Mouse (Mus musculus) kidney, adult 18-20 months (tissue): ENCODE results near the gene Tagln3.

ENCODE experiments used
- DNase-seq: peaks from one replicate; pipeline ENCODE4 v3.0.0; 2021

Tagln3 gene

DNA sequence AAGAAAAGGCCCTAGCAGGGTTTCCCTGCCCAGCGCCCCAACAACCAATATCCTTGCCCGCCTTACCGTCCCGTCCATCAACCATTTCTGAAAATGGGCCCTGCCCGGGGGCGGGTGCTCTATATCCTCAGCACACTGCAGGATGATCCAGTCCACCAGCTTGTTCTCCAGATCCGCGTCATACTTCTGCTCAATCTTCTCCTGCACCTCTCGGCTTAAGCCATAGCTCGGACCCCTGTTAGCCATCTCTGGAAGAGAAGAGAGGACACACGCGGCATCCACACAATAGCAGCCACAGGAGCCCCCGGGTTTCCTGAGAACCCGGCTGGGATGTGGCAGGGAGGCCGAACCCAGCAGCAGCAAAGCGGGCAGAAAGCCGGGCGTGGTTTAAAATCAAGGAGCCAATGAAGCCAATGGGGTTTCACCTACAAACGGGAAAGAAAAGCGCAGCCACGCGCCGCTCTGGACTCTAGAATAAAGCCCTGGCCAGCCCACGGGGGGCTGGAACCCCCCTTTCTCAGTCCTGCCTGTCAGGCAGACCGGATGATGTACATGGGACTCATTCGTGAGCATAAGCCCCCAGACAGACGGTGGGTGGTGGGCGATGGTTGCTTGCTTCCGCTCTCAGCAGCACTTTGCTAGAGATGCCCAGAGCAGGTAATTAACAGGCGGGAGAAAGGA, at the start of gene Tagln3:
TSS of gene Tagln3 (minus strand) at position 548 of the 681 bp plus-strand sequence.
- DNase-seq = no peak

GRCm38 (mm10) chr16:45770914-45771313, 46.5 kb upstream of the Tagln3 start:
- no peak for DNase-seq

GRCm38 (mm10) chr16:45767853-45768640, 43.6 kb upstream of the Tagln3 start:
- no peak for DNase-seq

GRCm38 (mm10) chr16:45767434-45767833, 43.0 kb upstream of the Tagln3 start:
- no peak for DNase-seq

GRCm38 (mm10) chr16:45765801-45766494, 41.5 kb upstream of the Tagln3 start:
- DNase-seq = no peak

DNA sequence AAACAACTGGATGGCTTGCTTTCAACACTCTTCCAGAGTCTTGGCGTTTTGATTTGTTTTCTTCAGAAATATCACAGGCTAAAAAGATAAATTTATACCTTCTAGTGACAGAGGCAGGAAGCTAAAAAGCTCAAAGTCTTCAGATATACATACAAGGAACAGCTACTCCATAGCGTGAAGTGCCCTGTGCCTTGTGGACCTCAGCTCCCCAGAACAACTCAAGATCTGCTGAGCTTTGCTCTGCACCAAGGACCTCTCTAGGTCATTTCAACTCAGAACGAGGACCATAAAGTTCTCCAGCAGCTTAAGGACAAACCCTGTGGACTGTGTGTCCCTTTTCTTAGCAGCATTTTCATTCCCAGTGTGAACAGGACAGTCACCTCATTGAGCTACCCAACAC, 40.7 kb upstream of the Tagln3 start:
- no peak for DNase-seq

DNA sequence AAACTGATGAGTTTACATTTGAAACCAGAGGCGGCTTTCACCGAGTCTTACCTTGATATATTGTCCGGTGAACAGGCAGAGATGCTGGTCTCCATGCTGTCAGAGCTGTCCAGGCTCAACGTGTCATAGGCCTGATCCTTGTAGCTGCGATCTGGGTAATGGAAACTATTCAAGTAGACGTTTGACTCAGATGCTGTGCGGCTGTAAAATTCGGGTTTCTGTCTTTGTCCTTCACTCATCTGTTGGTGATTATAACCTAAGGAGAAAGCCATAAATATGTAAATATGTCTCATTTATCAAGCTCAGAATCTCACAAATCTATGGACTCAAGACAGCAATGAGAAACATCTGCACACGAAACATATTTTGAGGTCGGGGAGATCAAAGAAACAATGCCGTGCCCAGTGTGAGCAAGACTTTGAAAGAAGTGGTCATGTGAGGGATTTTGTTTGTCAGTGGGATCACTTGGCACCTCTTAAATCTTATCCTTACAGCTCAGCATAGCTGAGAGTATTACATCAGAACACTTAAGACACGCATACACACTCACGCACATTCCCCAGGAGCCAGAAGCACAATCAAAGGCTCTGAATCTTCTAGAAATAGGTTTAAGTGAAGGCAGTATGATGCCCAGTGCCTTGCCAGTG, 38.6 kb upstream of the Tagln3 start:
- DNase-seq = no peak

GRCm38 (mm10) chr16:45761425-45761824, 37.0 kb upstream of the Tagln3 start:
- no peak for DNase-seq

DNA sequence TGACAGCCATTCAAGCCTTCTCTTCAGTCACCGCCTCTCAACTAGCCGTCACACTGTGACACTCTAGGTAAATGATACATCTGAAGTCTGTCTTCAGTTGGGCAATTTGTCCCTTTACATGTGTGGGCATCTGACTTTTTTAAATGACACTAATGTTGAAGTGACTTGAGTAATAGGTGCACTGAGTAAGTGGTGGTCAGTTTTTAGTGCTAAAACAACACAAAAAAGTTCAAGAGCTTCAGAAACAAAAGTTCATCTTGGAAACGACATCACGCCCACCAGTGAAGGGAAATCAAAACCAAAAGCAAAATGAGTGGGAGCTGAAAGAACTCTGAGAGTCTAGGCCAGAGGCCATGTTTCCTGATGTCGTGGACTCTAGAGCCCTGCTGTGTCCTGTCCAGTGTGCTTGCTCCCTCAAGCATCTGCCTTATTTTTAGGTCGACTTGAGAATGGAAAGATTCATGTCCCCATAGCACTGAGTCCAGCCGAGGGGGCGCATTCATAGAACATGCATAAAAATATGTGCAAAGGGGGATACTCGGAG, 34.4 kb upstream of the Tagln3 start:
- no peak for DNase-seq

- peak; percentile 45 for DNase-seq
These were observed 33.1 kb upstream of the Tagln3 start for GRCm38 (mm10) chr16:45757421-45758078.

- DNase-seq = no peak
These were observed 32.4 kb upstream of the Tagln3 start for GRCm38 (mm10) chr16:45756855-45757254.

DNA sequence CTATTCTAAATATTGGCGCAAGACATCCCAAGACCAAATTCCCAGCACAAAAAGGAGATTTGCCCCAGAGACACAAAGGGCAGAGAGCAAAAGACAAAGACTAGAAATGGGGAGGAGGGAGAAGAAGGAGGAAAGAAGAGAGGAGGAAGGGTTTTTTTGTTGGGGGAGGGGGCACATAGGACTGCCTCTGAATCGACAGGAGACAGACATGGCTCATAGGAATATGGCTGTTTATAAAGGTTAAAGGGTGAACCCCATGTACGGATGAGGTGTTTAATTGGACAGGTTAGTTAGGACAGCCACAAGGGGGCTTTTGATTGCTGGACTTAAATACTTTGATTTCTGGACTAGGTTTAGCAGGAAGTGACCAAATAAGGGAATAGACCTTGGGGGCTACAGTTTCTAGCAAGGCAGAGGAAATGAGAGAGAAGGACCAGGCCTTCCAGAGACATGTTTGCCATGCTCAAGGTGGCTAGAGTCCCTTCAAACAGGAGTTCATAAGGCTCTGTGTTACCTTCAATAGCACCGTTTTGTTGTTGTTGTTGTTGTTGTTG, 19.3 kb upstream of the Tagln3 start:
- DNase-seq = no peak

DNA sequence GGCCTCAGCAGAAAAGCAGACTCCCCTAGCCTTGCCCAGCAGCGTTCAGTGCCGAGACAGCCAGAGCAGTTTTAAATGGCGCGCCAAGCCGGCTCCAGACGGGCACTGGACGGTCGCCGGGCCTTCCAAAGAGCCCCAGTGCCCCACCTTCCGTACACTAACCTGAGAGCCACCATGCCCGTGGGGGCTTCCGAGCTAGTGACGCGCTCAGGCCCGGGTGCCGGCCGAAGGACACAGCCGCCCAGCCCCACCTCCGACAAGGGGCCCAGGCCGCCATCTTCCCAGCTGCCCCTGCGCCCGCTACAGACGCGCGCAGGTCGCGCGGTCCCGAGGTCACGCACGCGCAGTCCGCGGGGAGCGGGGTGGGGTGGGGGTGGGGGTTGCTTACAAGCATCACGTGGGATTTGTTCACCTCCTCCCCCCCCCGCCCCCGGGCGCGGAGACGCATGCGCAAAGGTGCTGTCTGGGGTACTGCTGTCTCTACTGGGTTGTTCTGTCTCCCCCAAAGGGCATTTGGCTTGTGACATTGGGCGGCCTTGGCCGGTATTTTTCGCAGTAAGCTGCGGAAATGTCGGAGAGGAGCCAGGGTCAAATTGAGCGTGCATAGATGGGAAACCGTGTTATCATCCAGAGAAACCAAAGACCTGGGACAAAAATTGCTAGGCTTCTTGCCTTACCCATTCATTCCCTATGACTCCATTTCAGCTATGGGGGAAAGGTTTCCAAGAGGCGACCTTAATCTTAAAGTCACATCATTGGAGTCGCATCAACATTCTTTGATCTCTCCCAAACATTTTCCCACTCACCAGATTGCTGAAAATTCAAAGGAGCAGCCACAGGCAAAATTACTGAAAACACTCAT, 18.4 kb upstream of the Tagln3 start, which contains the start of gene Abhd10:
TSS of gene Abhd10 (minus strand) at position 341 of the 862 bp plus-strand sequence.
- DNase-seq = peak; percentile 96

DNA sequence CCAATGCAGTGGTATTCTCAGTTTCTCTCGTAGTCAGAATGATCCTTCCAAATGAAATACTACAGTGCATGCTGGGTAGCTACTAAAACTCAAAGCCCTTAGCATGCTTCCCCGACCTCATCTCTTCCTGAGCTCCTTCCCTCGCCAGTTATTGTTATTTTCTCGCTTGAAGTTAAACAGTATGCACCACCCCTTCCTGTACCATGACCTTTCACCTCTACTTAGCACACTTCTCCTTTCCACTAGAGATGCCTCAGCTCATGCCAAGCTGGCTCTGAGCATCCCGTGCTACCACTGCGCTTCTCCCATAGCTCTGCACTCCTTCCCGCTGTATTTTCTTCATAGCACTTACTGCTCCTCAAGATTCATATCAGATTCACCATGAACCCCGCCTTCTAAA, 13.5 kb upstream of the Tagln3 start:
- no peak for DNase-seq

- no peak for DNase-seq
These were observed 12.3 kb upstream of the Tagln3 start for GRCm38 (mm10) chr16:45736724-45737123.

DNA sequence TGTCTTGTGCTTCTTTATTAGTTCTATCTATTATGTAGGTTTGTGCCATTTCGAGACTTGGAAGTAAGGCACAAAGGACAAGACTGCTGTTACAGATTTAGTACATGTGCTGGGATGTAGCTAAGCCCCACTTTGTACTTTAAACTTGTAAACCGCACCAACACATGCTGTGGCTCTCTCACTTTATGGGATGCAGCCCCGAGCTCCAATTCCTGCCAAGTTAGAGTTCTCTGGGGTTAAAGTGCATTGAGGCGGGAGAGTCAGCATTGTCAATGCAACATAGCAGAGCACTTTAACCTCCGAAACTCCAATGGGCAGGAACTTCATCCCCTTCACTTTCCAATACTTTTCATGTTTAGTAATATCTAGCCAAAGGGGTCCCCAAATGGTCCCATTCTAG, 4.8 kb upstream of the Tagln3 start:
- peak; percentile 43 for DNase-seq

- DNase-seq = no peak
These were observed 314 bp upstream of the Tagln3 start for GRCm38 (mm10) chr16:45724742-45725102.

GRCm38 (mm10) chr16:45723172-45723901, 1.1 kb downstream of the Tagln3 start:
- DNase-seq = no peak

GRCm38 (mm10) chr16:45722460-45722951, 1.9 kb downstream of the Tagln3 start:
- no peak for DNase-seq

- no peak for DNase-seq
These were observed 4.3 kb downstream of the Tagln3 start for GRCm38 (mm10) chr16:45720022-45720630.
